Mouse (Mus musculus) C2C12 (cell line): ENCODE results near the gene Coa5.

Source experiments
- CTCF ChIP-seq: IDR thresholded peaks from one replicate; pipeline ENCODE4 v1.5.1; 2011; ENCODE audit not compliant: control insufficient read depth, insufficient read depth, insufficient read length
- MYOD1 ChIP-seq: IDR thresholded peaks from one replicate; pipeline ENCODE4 v1.6.1; 2011; ENCODE audit warnings: low read depth; ENCODE audit not compliant: control insufficient read depth, insufficient read length
- USF1 ChIP-seq: IDR thresholded peaks from one replicate; pipeline ENCODE4 v1.6.1; 2011; ENCODE audit warnings: low read depth, mild to moderate bottlenecking, control low read depth, moderate library complexity

DNA sequence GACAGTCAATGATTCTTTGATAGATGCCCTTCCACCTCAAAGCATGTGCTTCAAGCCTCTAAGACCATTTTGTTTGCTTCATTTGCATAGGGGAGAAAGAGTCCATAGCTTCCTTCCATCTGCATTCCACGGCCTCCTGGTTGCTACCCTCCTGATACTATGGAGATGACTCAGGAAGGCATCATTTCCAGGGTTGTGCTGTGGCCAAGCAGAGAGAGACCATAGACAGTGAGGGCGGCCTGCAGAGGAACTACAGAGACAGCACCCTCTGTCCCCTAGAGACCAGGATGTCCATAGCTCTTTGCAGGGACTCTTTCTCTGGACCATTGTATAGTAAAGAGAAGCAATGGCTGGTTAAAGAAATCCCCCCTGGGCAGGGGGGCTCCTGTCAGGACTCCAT lies 24.8 kb downstream of the Coa5 start:
- no peak for TF ChIP-seq CTCF
- no peak for TF ChIP-seq USF1
- TF ChIP-seq MYOD1 = no peak
